Mouse (Mus musculus): ENCODE results near the gene Psmb9. TPM values are rescaled to one million over a fixed set of nuclear protein-coding genes. Genes with fewer than 3 reads are reported as not detected.
A peak's percentile ranks its signal among the peaks of the same experiment; 100 is the strongest.
"Not testable (repeated sequence)": the region's sequence is repeated elsewhere in the genome, so short reads cannot be mapped to it uniquely, and the experiment has no call there.

The Psmb9 gene
- total RNA-seq, 1 experiment from 2014 or later, result 132 TPM

- ATAC-seq (ENCODE audit: extremely low read depth, insufficient number of reproducible peaks, low FRiP score, poor library complexity, severe bottlenecking), result peak; percentile 67
Observed at GRCm38 (mm10) chr17:34152923-34153322, 34.6 kb downstream of the Psmb9 start, which contains the start of gene H2-DMb1. TSS of gene H2-DMb1 (plus strand) at chr17:34153072.

GRCm38 (mm10) chr17:34144960-34145371 lies 42.6 kb downstream of the Psmb9 start:
- peak; percentile 69 for ATAC-seq (ENCODE audit: extremely low read depth, insufficient number of reproducible peaks, low FRiP score, poor library complexity, severe bottlenecking)

GRCm38 (mm10) chr17:34144221-34144620 lies 43.3 kb downstream of the Psmb9 start:
- ATAC-seq (ENCODE audit: extremely low read depth, insufficient number of reproducible peaks, low FRiP score, poor library complexity, severe bottlenecking), result not testable (repeated sequence)

GRCm38 (mm10) chr17:34143461-34143860 lies 44.1 kb downstream of the Psmb9 start:
- ATAC-seq (ENCODE audit: extremely low read depth, insufficient number of reproducible peaks, low FRiP score, poor library complexity, severe bottlenecking), result no peak

GRCm38 (mm10) chr17:34143033-34143432 lies 44.5 kb downstream of the Psmb9 start, which contains the start of gene H2-DMb2:
TSS of gene H2-DMb2 (plus strand) at chr17:34143307.
- ATAC-seq (ENCODE audit: extremely low read depth, insufficient number of reproducible peaks, low FRiP score, poor library complexity, severe bottlenecking), result peak; percentile 64

- no peak for ATAC-seq (ENCODE audit: extremely low read depth, insufficient number of reproducible peaks, low FRiP score, poor library complexity, severe bottlenecking)
Observed at GRCm38 (mm10) chr17:34142456-34143010, 45.0 kb downstream of the Psmb9 start.

GRCm38 (mm10) chr17:34141448-34141847 lies 46.1 kb downstream of the Psmb9 start:
- ATAC-seq (ENCODE audit: extremely low read depth, insufficient number of reproducible peaks, low FRiP score, poor library complexity, severe bottlenecking), result no peak

GRCm38 (mm10) chr17:34140240-34140639 lies 47.3 kb downstream of the Psmb9 start:
- ATAC-seq (ENCODE audit: extremely low read depth, insufficient number of reproducible peaks, low FRiP score, poor library complexity, severe bottlenecking), result no peak

- no peak for ATAC-seq (ENCODE audit: extremely low read depth, insufficient number of reproducible peaks, low FRiP score, poor library complexity, severe bottlenecking)
Observed at GRCm38 (mm10) chr17:34139416-34139815, 48.1 kb downstream of the Psmb9 start.

GRCm38 (mm10) chr17:34138655-34139054 lies 48.9 kb downstream of the Psmb9 start:
- ATAC-seq (ENCODE audit: extremely low read depth, insufficient number of reproducible peaks, low FRiP score, poor library complexity, severe bottlenecking), result no peak

GRCm38 (mm10) chr17:34137601-34138000 lies 50.0 kb downstream of the Psmb9 start:
- no peak for ATAC-seq (ENCODE audit: extremely low read depth, insufficient number of reproducible peaks, low FRiP score, poor library complexity, severe bottlenecking)

- peak; percentile 95 for ATAC-seq (ENCODE audit: extremely low read depth, insufficient number of reproducible peaks, low FRiP score, poor library complexity, severe bottlenecking)
Observed at GRCm38 (mm10) chr17:34135297-34136224, 52.0 kb downstream of the Psmb9 start.

- ATAC-seq (ENCODE audit: extremely low read depth, insufficient number of reproducible peaks, low FRiP score, poor library complexity, severe bottlenecking), result no peak
Observed at GRCm38 (mm10) chr17:34134451-34134850, 53.1 kb downstream of the Psmb9 start.

- ATAC-seq (ENCODE audit: extremely low read depth, insufficient number of reproducible peaks, low FRiP score, poor library complexity, severe bottlenecking), result no peak
Observed at GRCm38 (mm10) chr17:34133289-34133688, 54.3 kb downstream of the Psmb9 start.

Other genes with a start within 250 kb of the Psmb9 start
- gene Pfdn6, start 247.4 kb downstream of the Psmb9 start, total RNA-seq (2017), result 63.5 and 71.6 TPM in 2 replicates
- 16.1 and 24.2 TPM in 2 replicates for gene Wdr46, start 247.1 kb downstream of the Psmb9 start, total RNA-seq (2017)
- 7.1 and 7.7 TPM in 2 replicates for gene B3galt4, start 236.3 kb downstream of the Psmb9 start, total RNA-seq (2017)
- gene Vps52, start 232.0 kb downstream of the Psmb9 start, total RNA-seq (2017), result 31.5 and 40.8 TPM in 2 replicates
- gene Rps18, start 231.8 kb downstream of the Psmb9 start, total RNA-seq (2017), result 780 and 810 TPM in 2 replicates
- gene H2-K1, start 187.4 kb downstream of the Psmb9 start, total RNA-seq (2017), result 1,803 and 2,030 TPM in 2 replicates
- gene Ring1, start 163.1 kb downstream of the Psmb9 start, total RNA-seq (2017), result 14.8 and 24.3 TPM in 2 replicates
- 89.7 and 114 TPM in 2 replicates for gene H2-Ke6, start 159.7 kb downstream of the Psmb9 start, total RNA-seq (2017)
- 65.5 and 69.1 TPM in 2 replicates for gene Slc39a7, start 156.1 kb downstream of the Psmb9 start, total RNA-seq (2017)
- 65.3 and 70.2 TPM in 2 replicates for gene Rxrb, start 156.0 kb downstream of the Psmb9 start, total RNA-seq (2017)
- gene Col11a2, start 148.3 kb downstream of the Psmb9 start, total RNA-seq (2017), result 10.4 and 13.0 TPM in 2 replicates
- 119 and 138 TPM in 2 replicates for gene H2-Oa, start 95.4 kb downstream of the Psmb9 start, total RNA-seq (2017)
- 221 and 234 TPM in 2 replicates for gene H2-DMa, start 68.2 kb downstream of the Psmb9 start, total RNA-seq (2017)
- gene Brd2, start 65.1 kb downstream of the Psmb9 start, total RNA-seq (2017), result 714 and 721 TPM in 2 replicates
- 699 and 729 TPM in 2 replicates for gene H2-DMb2, start 44.5 kb downstream of the Psmb9 start, total RNA-seq (2017)
- gene H2-DMb1, start 34.7 kb downstream of the Psmb9 start, total RNA-seq (2017), result 278 and 300 TPM in 2 replicates
- gene Tap1, start 211 bp downstream of the Psmb9 start, total RNA-seq (2017), result 221 and 235 TPM in 2 replicates
- 312 and 336 TPM in 2 replicates for gene Psmb8, start 10.0 kb upstream of the Psmb9 start, total RNA-seq (2017)
- 108 and 112 TPM in 2 replicates for gene Tap2, start 15.8 kb upstream of the Psmb9 start, total RNA-seq (2017)
- 965 and 1,002 TPM in 2 replicates for gene H2-Ob, start 51.1 kb upstream of the Psmb9 start, total RNA-seq (2017)
- gene H2-Ab1, start 69.9 kb upstream of the Psmb9 start, total RNA-seq (2017), result 2,894 and 2,999 TPM in 2 replicates
- 2,237 and 2,269 TPM in 2 replicates for gene H2-Aa, start 100.1 kb upstream of the Psmb9 start, total RNA-seq (2017)
- gene H2-Eb1, start 118.1 kb upstream of the Psmb9 start, total RNA-seq (2017), result 2,076 and 2,332 TPM in 2 replicates
- 52.6 and 54.0 TPM in 2 replicates for gene H2-Eb2, start 137.9 kb upstream of the Psmb9 start, total RNA-seq (2017)
- 10.9 and 11.9 TPM in 2 replicates for gene Btnl2, start 167.1 kb upstream of the Psmb9 start, total RNA-seq (2017)
- gene Btnl1, start 189.4 kb upstream of the Psmb9 start, total RNA-seq (2017), result 0.93 TPM in 1 of 2 replicates, not detected in the other
- gene BC051142, start 211.1 kb upstream of the Psmb9 start, total RNA-seq (2017), result 12.5 and 14.0 TPM in 2 replicates

Data from neutrophil, adult 5-6 weeks (primary cell).